Mouse (Mus musculus): Measurements from ENCODE around the gene Iqgap3. TPM values are rescaled to one million over a fixed set of nuclear protein-coding genes. Genes with fewer than 3 reads are reported as not detected.

The Iqgap3 gene
- polyA plus RNA-seq, 1 experiment = 0.81 TPM

DNA sequence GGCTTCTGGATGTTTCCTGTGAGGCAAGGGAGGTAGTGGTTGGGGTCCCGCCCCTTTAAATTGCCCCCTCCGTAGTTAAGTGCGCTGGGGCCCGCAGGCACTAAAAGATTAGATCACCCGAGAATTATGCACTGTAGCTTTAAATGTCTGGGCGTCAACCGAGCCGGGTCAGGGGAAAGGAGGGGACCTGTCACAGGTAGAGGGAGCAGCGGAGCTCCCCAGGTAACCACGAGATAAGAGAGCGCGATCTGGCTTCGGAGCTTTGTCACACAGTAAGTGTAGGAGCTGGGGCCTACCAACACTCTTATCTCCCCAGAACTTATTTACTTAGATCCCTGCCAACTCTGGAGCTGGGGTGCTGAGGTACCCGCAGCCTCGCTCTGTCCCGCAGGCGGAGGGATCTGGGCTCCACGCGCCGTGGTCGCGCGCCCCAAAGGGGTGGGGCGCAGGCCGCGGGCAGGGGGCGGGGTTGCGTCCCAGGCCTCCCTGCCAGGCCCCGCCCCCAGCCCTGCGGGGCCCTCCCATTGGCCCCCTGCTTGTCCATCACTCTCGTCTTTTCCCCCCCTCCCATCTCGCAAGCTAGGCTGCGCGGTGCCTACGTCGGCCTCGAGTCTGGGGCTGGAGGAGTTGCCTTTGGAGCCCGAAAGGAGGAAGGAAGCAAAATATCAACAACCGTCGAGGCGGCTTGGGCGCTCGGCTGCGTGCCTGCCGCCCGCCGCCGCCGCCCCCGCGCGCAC lies 60.2 kb downstream of the Iqgap3 start, which contains the start of gene Mef2d:
Gene Mef2d (plus strand): TSS at position 586 of the 737 bp plus-strand sequence.
- H3K36me3 ChIP-seq (ENCODE audit: control insufficient read depth, insufficient read depth, low read length) = no peaks in the 10 kb centered on the region
- DNase-seq = peak; percentile 98
- H3K27ac ChIP-seq (ENCODE audit: insufficient read depth, low read depth, low read length) = peak within 1 kb of the TSS; percentile 99
- TF ChIP-seq POLR2A (IDR thresholded peaks at IDR 0.05; ENCODE audit: low read depth, low read length) = peak; percentile 78
- TF ChIP-seq CTCF (conservative IDR thresholded peaks at IDR 0.05; ENCODE audit: insufficient read depth, insufficient read length, low read depth, low read length) = peak; percentile 41
- no peaks in the 10 kb centered on the region for H3K27me3 ChIP-seq (replicated peaks; ENCODE audit: control insufficient read depth, insufficient read depth, low read length)
- H3K4me1 ChIP-seq (ENCODE audit: control insufficient read depth, insufficient read depth, low read length) = peaks cover 50% of the 10 kb centered on the region
- H3K4me3 ChIP-seq (ENCODE audit: insufficient read depth, low read depth, low read length) = peak within 1 kb of the TSS; percentile 68
- WGBS = under 1% methylated on average over 52 of the region's 52 CpGs

- Histone ChIP-seq H3K36me3 (ENCODE audit: control insufficient read depth, insufficient read depth, low read length) (no peaks in the 10 kb centered on the region), H3K27ac (ENCODE audit: insufficient read depth, low read depth, low read length) (peak overlapping the region; percentile 83), H3K27me3 (replicated peaks; ENCODE audit: control insufficient read depth, insufficient read depth, low read length) (no peaks in the 10 kb centered on the region), H3K4me3 (ENCODE audit: insufficient read depth, low read depth, low read length) (peak overlapping the region; percentile 56), H3K4me1 (ENCODE audit: control insufficient read depth, insufficient read depth, low read length) (peaks cover 48% of the 10 kb centered on the region)
- TF ChIP-seq POLR2A (IDR thresholded peaks at IDR 0.05; ENCODE audit: low read depth, low read length) = no peak
- no peak for TF ChIP-seq CTCF (conservative IDR thresholded peaks at IDR 0.05; ENCODE audit: insufficient read depth, insufficient read length, low read depth, low read length)
- WGBS = under 1% methylated on average over 57 of the region's 57 CpGs
- no peak for DNase-seq
Measured at GRCm38 (mm10) chr3:88142546-88142915, 60.8 kb downstream of the Iqgap3 start.

GRCm38 (mm10) chr3:88142916-88143771 lies 61.4 kb downstream of the Iqgap3 start:
- H3K27ac ChIP-seq (ENCODE audit: insufficient read depth, low read depth, low read length) = peak overlapping the region; percentile 83
- peaks cover 53% of the 10 kb centered on the region for H3K4me1 ChIP-seq (ENCODE audit: control insufficient read depth, insufficient read depth, low read length)
- H3K27me3 ChIP-seq (replicated peaks; ENCODE audit: control insufficient read depth, insufficient read depth, low read length) = no peaks in the 10 kb centered on the region
- WGBS = under 1% methylated on average over 33 of the region's 33 CpGs
- DNase-seq = peak; percentile 87
- H3K4me3 ChIP-seq (ENCODE audit: insufficient read depth, low read depth, low read length) = peak overlapping the region; percentile 56
- TF ChIP-seq CTCF (conservative IDR thresholded peaks at IDR 0.05; ENCODE audit: insufficient read depth, insufficient read length, low read depth, low read length) (no peak), POLR2A (IDR thresholded peaks at IDR 0.05; ENCODE audit: low read depth, low read length) (no peak)
- no peaks in the 10 kb centered on the region for H3K36me3 ChIP-seq (ENCODE audit: control insufficient read depth, insufficient read depth, low read length)

DNA sequence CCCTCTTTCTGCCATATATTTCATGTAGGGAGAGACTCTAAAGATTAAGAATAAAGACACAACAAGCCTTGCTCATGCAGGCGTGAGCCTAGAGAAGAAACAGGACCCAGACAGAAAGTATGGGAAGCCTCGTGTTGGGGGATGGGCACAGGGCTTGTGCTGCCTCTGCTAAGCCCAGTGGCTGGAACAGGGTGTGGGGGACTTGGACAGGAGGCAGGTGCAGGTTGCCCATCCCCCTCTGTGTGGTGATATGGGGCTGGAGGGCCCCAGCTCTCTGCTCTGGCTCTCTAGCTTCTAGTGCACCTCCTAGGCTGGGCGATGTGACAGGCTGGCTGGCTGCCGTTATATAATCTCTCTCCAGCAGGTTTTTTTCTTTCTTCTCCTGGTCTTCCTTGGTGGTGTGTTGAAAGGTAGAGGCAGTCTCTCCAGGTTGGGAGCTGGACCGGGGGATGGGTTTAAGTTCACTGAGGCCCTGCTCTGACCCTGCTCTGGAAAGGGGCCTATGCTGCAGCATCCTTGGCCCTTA lies 62.3 kb downstream of the Iqgap3 start:
- Histone ChIP-seq H3K4me3 (ENCODE audit: insufficient read depth, low read depth, low read length) (peak overlapping the region; percentile 44), H3K27me3 (replicated peaks; ENCODE audit: control insufficient read depth, insufficient read depth, low read length) (no peaks in the 10 kb centered on the region), H3K36me3 (ENCODE audit: control insufficient read depth, insufficient read depth, low read length) (no peaks in the 10 kb centered on the region), H3K27ac (ENCODE audit: insufficient read depth, low read depth, low read length) (peak overlapping the region; percentile 63), H3K4me1 (ENCODE audit: control insufficient read depth, insufficient read depth, low read length) (peaks cover 62% of the 10 kb centered on the region)
- peak; percentile 48 for DNase-seq
- no peak for TF ChIP-seq POLR2A (IDR thresholded peaks at IDR 0.05; ENCODE audit: low read depth, low read length)
- no peak for TF ChIP-seq CTCF (conservative IDR thresholded peaks at IDR 0.05; ENCODE audit: insufficient read depth, insufficient read length, low read depth, low read length)
- 9% methylated on average over 5 of the region's 5 CpGs for WGBS

DNA sequence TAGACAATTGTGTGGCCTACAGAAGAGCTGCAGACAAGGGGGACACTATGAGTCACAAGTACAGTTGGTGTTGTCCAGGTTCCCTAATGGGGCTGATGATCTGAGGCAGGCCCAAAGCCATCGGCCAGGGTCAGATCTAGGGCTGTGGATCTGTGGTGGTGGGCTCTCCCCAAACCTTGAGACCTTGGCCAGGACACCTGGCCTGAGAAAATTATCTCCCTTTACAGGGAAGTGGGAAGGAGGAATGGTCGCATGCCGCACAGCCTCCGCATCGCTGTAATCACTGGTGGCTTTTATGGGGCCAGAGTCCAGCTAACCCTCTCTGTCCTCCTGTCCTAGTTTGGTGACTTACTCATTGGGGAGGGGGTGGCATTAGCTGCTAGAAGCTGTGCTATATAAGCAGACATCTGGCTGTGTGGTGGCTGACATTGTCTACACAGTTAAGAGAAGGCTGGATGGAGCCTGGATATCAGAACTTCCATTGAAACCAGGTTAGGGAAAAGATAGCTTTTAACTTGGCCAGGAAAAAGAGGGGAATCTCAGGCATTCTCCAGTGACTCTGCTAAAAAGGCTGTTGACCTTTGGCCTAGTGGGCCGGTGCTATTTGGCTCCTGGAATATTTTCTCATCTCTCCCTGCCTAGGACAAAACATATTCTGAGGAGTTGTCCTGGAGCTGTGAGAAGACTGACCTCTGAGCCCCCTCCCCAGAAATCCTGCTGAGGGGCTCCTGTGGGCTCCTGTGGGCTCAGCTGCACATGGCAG lies 63.1 kb downstream of the Iqgap3 start:
- Histone ChIP-seq H3K36me3 (ENCODE audit: control insufficient read depth, insufficient read depth, low read length) (no peaks in the 10 kb centered on the region), H3K27me3 (replicated peaks; ENCODE audit: control insufficient read depth, insufficient read depth, low read length) (no peaks in the 10 kb centered on the region), H3K4me3 (ENCODE audit: insufficient read depth, low read depth, low read length) (peak overlapping the region; percentile 44), H3K4me1 (ENCODE audit: control insufficient read depth, insufficient read depth, low read length) (peaks cover 70% of the 10 kb centered on the region), H3K27ac (ENCODE audit: insufficient read depth, low read depth, low read length) (peak overlapping the region; percentile 63)
- whole genome bisulfite sequencing = 33% methylated on average over 6 of the region's 6 CpGs
- peak; percentile 79 for DNase-seq
- TF ChIP-seq POLR2A (IDR thresholded peaks at IDR 0.05; ENCODE audit: low read depth, low read length) (no peak), CTCF (conservative IDR thresholded peaks at IDR 0.05; ENCODE audit: insufficient read depth, insufficient read length, low read depth, low read length) (no peak)

DNA sequence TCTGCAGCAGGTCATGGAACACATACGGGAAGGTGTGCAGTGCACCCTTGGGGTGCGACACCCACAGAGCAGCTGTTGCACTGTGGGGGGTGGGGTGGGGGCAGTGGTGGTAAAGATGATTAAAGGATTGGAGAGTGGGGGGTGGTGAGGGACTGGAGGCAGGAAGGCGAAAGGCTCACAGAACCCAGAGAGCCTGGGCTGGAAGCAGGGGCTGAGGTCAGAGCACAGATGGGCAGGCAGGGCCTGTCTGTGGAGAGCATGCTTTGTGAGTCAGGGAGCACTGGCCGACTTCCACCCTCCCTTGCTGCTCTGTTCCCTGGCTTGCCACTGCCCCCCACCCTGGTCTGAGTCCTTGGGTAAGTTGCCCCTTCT lies 63.6 kb downstream of the Iqgap3 start:
- H3K36me3 ChIP-seq (ENCODE audit: control insufficient read depth, insufficient read depth, low read length) = no peaks in the 10 kb centered on the region
- no peaks in the 10 kb centered on the region for H3K27me3 ChIP-seq (replicated peaks; ENCODE audit: control insufficient read depth, insufficient read depth, low read length)
- H3K4me1 ChIP-seq (ENCODE audit: control insufficient read depth, insufficient read depth, low read length) = peaks cover 69% of the 10 kb centered on the region
- whole genome bisulfite sequencing = 11% methylated on average over 4 of the region's 4 CpGs
- TF ChIP-seq CTCF (conservative IDR thresholded peaks at IDR 0.05; ENCODE audit: insufficient read depth, insufficient read length, low read depth, low read length) = no peak
- no peak for TF ChIP-seq POLR2A (IDR thresholded peaks at IDR 0.05; ENCODE audit: low read depth, low read length)
- DNase-seq = no peak
- no peak overlapping the region for H3K4me3 ChIP-seq (ENCODE audit: insufficient read depth, low read depth, low read length)
- H3K27ac ChIP-seq (ENCODE audit: insufficient read depth, low read depth, low read length) = peak overlapping the region; percentile 7; the same call in 1 of the 2 replicates
